Mouse (Mus musculus): ENCODE data around the gene Rab32. TPM values are rescaled to one million over a fixed set of nuclear protein-coding genes. Genes with fewer than 3 reads are reported as not detected.

Rab32 gene
- 3.5 and 3.8 TPM in 2 replicates for polyA plus RNA-seq (2012; rRNA removed)

GRCm38 (mm10) chr10:10557570-10558336, at the start of gene Rab32:
Rab32 (minus strand) TSS chr10:10558265.

Other genes with a start within 250 kb of the Rab32 start
- gene Adgb, start 85.9 kb downstream of the Rab32 start, polyA plus RNA-seq (2012; rRNA removed), result 0.22 and 0.35 TPM in 2 replicates
- not detected in 2 replicates for gene Gm10944, start 123.1 kb upstream of the Rab32 start, polyA plus RNA-seq (2012; rRNA removed)

Measured in central nervous system, embryonic 14 days (tissue).